Mouse (Mus musculus): ENCODE data around the gene Ogt. TPM values are rescaled to one million over a fixed set of nuclear protein-coding genes. Genes with fewer than 3 reads are reported as not detected.

The Ogt gene
- polyA plus RNA-seq (2014; fragmentation: Illumina TruSeq; extraction: RNeasy Lipid Tissue Mini Kit (QIAGEN cat#74804); ENCODE audit: low read depth, low replicate concordance), result 515 TPM

DNA sequence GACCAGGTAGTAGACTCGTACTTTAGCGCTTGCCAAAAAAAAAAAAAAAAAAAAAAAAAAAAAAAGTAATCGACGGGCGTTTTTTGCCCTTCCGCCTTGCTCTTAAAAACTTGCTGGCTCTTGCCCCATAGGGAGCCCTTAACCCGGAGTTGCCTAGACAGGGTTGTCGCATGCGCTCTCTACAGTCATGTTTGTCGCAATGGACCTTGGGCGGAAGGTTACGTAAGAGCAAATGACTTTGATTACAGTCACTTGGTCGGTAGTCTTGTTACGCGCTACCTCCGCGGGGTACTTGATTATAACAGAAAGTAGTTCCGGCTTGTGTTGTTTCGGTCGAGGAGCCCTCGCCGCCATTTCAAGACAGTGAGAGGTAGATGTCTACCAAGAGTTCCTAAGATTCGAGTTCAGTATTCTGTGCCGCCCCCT is at the start of gene Ogt:
Ogt (plus strand) TSS at position 320 of the 426 bp plus-strand sequence.

DNA sequence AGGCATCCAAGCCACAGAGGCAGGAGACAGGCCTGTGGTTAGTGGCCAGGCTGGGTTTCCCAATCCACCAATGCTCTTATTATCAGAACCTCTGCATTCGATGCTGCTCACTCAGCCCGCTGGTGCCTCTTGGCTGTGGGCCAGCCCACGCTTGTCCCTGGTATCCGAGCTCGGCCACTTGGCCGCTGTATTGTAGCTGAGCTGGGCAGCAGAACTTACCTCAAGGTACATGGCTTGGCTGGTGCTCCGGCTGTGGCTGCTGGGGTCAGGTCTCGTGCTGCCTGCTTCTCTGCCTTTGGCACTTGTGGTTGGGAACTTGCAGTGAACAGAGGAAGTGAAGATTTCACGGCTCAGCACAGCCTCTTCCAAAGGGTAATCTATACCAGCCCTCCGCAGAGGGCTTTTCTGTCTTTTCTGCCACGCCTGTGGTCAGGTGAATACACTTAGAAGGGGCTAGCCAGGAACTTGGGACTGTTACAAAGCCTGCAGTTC is 94.0 kb downstream of the Ogt start, which contains the start of gene Cxcr3:
Cxcr3 (minus strand) TSS at position 442 of the 492 bp plus-strand sequence.

Other genes starting within 250 kb of the Ogt start
- 30.9 TPM for gene Zmym3, start 219.2 kb upstream of the Ogt start, polyA plus RNA-seq (2014; fragmentation: Illumina TruSeq; extraction: RNeasy Lipid Tissue Mini Kit (QIAGEN cat#74804); ENCODE audit: low read depth, low replicate concordance)
- 337 TPM for gene Nono, start 210.7 kb upstream of the Ogt start, polyA plus RNA-seq (2014; fragmentation: Illumina TruSeq; extraction: RNeasy Lipid Tissue Mini Kit (QIAGEN cat#74804); ENCODE audit: low read depth, low replicate concordance)
- gene Itgb1bp2, start 191.0 kb upstream of the Ogt start, polyA plus RNA-seq (2014; fragmentation: Illumina TruSeq; extraction: RNeasy Lipid Tissue Mini Kit (QIAGEN cat#74804); ENCODE audit: low read depth, low replicate concordance), result 0.54 TPM
- gene Taf1, start 107.3 kb upstream of the Ogt start, polyA plus RNA-seq (2014; fragmentation: Illumina TruSeq; extraction: RNeasy Lipid Tissue Mini Kit (QIAGEN cat#74804); ENCODE audit: low read depth, low replicate concordance), result 77.6 TPM
- not detected for gene Cxcr3, start 94.2 kb downstream of the Ogt start, polyA plus RNA-seq (2014; fragmentation: Illumina TruSeq; extraction: RNeasy Lipid Tissue Mini Kit (QIAGEN cat#74804); ENCODE audit: low read depth, low replicate concordance)
- not detected for gene Gm4779, start 154.4 kb downstream of the Ogt start, polyA plus RNA-seq (2014; fragmentation: Illumina TruSeq; extraction: RNeasy Lipid Tissue Mini Kit (QIAGEN cat#74804); ENCODE audit: low read depth, low replicate concordance)
- not detected for gene 8030474K03Rik, start 154.6 kb downstream of the Ogt start, polyA plus RNA-seq (2014; fragmentation: Illumina TruSeq; extraction: RNeasy Lipid Tissue Mini Kit (QIAGEN cat#74804); ENCODE audit: low read depth, low replicate concordance)
- gene Nhsl2, start 209.3 kb downstream of the Ogt start, polyA plus RNA-seq (2014; fragmentation: Illumina TruSeq; extraction: RNeasy Lipid Tissue Mini Kit (QIAGEN cat#74804); ENCODE audit: low read depth, low replicate concordance), result 3.2 TPM

Measured in sigmoid colon, adult 10 weeks (tissue).